Mouse (Mus musculus) layer of hippocampus, adult 18-20 months (tissue): ENCODE results near the gene Magi1. TPM values are rescaled to one million over a fixed set of nuclear protein-coding genes. Genes with fewer than 3 reads are reported as not detected.
"Not testable (repeated sequence)": the region's sequence is repeated elsewhere in the genome, so short reads cannot be mapped to it uniquely, and the experiment has no call there.

Experiments used
- DNase-seq, 2 experiments: peaks; one replicate each; pipeline ENCODE4 v3.0.0; 2022; ENCODE audit warnings: low spot score in 2 of 2
- total RNA-seq, 2 experiments: library from RNA; stranded (reverse); gene quantifications; 2 replicates each; pipeline ENCODE4 v1.2.3; 2021

Gene Magi1
- total RNA-seq, 2 experiments from 2014 or later: 45.0 to 46.1 TPM

DNA sequence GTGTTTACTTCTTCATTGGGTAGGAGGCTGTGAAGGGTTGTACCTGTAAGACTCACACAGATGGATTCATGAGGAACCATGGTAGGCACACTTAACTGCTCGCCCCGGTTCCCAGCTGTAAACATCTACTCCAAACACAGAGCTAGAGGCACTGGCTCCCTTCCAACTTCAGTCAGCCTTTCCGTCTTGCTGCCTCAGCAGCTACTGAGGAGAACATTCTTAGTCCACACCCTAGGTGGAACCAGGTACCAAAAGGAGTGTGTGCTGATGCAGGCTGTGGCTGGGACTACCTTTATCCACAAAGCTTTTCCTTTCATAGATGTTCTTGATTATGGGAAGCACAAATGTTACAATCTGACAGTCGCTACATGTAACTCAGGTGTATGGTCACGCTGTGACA is 585.8 kb downstream of the Magi1 start:
- no peak for DNase-seq

DNA sequence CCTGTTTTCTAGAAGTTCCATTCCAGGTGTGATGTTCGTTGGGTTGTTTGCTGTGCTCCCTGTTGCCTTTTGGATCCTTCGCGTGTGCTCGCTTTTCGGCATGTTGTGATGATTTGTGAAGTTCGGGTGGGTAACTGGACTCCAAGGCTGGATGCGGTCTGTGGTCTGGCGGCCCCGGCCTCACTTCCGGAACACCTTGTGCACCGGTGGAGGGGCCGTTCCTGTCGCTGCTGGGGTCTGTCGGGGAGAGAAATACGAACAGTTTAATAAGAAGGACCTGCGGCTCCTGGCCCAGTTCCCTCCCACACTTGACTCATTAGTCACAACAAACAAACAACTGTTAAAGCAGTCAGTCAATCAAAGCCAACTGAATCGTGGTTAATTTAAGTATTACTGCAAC is 605.0 kb downstream of the Magi1 start:
- DNase-seq: no peak

- no peak for DNase-seq
Measured at GRCm38 (mm10) chr6:93666731-93667130, 617.0 kb downstream of the Magi1 start.

DNA sequence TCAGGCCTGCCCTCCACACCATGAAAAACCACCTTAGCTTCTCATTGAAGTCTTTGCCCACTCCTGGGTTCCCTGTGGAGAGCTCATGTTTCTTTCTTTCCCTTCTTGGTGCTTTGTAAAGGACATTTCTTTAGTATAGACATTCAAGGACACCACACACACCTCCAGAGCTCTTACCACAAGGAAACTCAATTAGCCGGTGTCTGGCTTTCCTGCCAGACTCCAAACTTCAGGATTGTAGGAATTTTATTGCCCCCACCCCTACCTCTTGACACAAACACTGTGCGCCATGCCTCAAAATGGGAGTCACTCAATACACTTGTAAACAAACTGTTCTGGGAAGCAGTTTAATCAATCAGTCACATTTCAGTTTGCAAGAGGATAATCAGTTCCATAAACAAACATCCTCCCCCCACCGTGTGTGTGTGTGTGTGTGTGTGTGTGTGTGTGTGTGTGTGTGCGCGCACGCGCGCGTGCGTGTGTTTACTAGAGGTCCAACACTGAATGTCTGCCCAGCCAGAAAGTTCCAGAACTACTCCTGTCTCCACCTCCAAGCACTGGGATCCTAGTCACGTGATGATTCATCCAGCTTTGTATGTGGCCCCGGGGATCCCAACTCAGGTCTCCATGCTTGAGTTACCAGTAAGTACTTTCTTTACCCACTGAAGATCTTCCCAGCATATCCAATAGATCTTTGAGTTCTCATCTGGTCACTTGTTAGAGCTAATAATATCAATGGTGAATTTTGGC is 618.5 kb downstream of the Magi1 start:
- DNase-seq: no peak

DNA sequence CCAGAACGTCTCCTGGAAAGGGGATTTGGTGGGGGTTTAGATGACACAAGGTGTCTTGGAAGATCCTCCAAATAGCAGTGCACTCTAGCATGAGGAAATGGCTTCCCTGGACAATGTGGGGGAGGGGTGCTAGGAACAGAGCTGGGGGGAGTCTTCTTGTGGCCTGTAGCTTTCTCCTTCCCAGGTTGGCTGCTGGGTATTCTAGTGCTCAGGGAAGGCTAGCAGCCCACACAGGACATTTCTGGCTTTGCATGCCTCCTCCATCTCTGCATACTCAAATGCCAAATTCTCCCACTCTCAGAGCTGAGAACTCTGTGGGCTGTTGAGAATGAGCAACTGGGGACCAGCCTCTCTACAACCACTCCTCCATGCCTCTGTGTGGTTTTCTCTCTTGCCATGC is 622.6 kb downstream of the Magi1 start:
- DNase-seq: peak; percentile 40 to 71

GRCm38 (mm10) chr6:93659534-93659933 is 624.2 kb downstream of the Magi1 start:
- DNase-seq: no peak

DNA sequence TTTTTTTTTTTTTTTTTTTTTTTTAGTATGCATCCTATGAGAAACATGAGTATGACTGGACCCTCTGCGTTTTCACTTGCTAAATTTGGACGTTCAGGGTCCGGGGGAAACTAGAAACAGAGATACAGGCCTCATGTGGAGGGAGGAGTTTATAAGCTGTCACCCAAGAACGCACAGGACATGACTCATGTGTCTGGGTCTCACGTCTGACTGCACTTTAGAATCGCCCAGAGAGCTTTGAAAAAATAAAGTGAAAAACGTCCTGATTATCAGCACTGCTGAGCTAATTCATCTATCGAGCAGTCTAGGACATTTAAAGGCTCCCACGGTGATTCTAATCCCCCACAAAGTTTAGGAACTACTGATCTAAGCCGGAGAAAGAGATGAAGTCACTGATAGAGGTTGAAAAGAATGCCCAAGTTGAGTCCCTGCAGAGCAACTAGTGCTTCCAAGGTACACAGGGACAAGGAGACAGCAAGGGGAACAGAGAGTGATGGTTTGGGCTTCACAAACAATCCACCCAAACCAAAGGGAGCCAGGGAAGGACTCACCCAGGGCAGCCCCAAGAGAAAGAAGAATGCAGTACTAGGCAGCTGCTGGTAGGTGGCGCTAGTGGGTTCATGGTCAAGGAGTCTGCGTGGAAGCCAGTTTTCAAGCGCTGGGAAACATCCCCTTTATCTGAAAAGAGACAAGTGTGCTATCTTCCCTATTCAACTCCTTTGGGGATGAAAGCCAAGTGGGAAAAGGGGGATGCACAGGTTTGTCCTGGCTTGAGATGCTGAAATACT is 626.3 kb downstream of the Magi1 start:
- DNase-seq: peak in 1 of 2 experiments; percentile 75

GRCm38 (mm10) chr6:93648581-93649230 is 635.0 kb downstream of the Magi1 start:
- DNase-seq: no peak

GRCm38 (mm10) chr6:93629735-93630291 is 653.9 kb downstream of the Magi1 start:
- not testable (repeated sequence) for DNase-seq

GRCm38 (mm10) chr6:93627200-93627599 is 656.5 kb downstream of the Magi1 start:
- DNase-seq: no peak

Other genes with a start within 250 kb of the Magi1 start
- 10 to 100 TPM; 16.6 to 19.1 TPM for gene Slc25a26, start 216.4 kb upstream of the Magi1 start, total RNA-seq